Mouse (Mus musculus) frontal cortex, postnatal 25 days (tissue): ENCODE measurements at regions not wholly inside any gene's neighbourhood (a gene's known extent, or its start where the extent isn't known, plus 50 kb on each side); places are given as distances from the start of the nearest gene placed in this dataset.

ENCODE experiments used
- DNase-seq, 2 experiments: peaks; one replicate each; pipeline ENCODE4 v3.0.0; 2022; ENCODE audit warnings: low spot score in 2 of 2

DNA sequence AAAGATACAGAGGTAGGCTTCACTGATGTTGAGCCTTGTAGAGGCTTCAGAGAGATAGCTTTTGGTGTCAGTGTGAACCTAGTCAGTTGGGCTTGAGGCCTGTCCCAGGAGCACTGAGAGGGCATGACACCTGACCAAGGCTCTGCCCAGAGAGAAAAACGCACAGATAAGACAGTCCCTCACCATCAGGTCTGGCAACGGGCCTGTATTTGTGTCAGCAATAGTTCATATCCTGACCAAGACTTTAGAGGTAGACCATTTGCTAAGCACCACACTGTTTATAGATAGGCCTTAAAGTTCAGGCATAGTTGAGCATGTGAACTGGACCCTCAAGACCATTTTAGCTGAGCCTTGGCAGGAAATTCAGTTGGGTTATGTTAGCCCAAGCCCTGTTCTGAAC lies 60.4 kb upstream of the C2cd4b start:
- DNase-seq: no peak

DNA sequence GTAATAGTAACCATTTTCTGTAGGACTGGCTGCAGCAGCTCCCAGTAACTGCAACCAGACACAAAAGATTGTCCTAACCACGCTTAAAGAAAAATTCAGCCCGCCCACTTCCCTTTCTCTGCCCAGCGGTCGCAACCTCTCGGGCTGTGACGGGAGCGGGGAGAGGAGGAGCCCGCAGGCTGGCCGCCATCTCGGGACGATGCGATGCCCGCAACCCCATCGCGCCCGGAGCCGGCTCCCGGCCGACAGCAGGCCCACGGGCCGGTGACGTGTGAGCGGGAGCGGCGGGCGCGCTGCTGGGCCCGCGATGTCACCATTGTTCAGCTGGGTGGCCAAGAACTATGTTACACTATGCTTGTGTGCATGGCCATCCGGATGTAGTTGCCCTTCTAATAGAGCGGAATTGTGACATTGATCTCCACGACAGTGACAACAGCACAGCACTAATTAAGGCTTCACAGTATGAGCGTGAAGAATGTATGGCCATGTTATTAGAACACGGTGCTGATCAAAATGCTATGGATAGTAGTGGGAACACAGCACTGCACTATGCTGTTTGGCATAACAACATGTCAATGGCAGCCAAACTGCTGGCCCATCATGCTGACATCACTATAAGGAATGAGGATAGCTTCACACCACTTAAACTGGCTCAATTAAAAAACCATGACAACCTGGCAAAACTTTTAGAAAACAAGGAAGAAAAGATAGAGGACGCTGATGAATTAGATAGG lies 59.2 kb upstream of the C2cd4b start:
- DNase-seq: no peak

DNA sequence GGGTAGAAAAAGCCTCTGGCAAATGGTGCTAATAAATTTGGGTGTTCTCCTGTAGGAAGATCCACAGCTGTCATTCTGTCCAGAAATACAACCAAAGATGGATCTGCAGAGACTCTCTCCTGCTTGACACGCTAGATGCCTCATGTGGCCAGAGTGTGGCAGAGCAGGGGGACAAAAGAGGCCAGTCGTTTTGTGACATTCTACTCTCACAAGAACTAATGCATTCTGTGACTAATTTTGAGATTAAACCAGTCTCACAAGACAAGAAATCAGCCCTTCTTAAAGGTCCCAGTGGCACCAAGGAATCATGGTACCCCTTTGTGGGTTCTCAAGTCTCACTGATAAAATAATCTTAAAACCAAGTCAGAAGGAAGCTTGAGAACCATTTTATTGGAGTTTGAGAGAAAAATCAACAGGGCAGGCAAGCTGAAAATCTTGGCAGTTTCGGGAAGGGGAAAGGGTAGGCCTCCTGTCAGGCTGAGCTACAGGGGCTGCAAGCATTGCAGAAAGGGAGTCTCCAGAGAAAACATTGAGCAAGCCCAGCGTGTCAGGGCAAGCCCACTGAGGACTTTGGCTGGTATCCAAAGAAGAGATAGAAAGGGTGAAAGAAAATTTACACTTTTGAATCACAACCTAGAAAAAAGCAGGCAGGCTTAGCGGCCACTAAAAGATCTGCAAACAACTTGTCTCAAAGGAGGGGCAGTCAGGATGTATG lies 50.8 kb upstream of the C2cd4b start:
- DNase-seq: no peak
